Mouse (Mus musculus) gonadal fat pad, adult 2 months (tissue): Measurements from ENCODE around the gene Gm3127. TPM values are rescaled to one million over a fixed set of nuclear protein-coding genes. Genes with fewer than 3 reads are reported as not detected.
"Not testable (repeated sequence)": the region's sequence is repeated elsewhere in the genome, so short reads cannot be mapped to it uniquely, and the experiment has no call there.

ENCODE experiments used
- DNase-seq: peaks from one replicate; pipeline ENCODE4 v3.0.0-alpha.2; 2012; ENCODE audit warnings: low read depth
- polyA plus RNA-seq: library from polyadenylated mRNA; depleted of rRNA; stranded (reverse); fragments of >200 nt; gene quantifications from 2 replicates; pipeline ENCODE4 v1.2.3, GENCODE M21; 2012; rRNA removed

Gm3127 gene
- not detected in 2 replicates for polyA plus RNA-seq

GRCm38 (mm10) chr14:4164730-4165129 is at the start of gene Gm3127:
Gm3127 (plus strand) TSS chr14:4165030.
- DNase-seq = not testable (repeated sequence)

GRCm38 (mm10) chr14:4141646-4142045 is 23.2 kb upstream of the Gm3127 start:
- not testable (repeated sequence) for DNase-seq

DNA sequence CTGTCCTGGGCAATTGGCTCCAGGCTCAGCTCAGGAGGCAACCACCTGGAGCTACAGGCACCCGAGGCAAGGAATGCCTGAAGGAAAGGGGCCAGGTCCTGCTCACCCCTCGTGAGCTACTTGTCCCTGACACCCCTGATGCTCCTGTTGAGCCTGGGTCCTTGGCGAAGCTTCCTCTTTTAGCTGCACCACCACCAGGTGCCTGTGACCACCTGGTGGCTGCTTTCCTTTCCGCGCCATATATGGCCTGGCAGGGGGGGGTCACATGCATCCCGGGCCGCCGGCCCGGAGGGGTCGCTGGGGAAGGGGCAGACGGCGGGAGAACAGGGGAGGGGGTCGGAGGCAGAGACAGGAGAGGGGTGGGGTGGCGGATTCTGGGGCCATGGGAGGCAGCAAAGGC is 17.2 kb downstream of the Gm3127 start:
- DNase-seq = not testable (repeated sequence)

DNA sequence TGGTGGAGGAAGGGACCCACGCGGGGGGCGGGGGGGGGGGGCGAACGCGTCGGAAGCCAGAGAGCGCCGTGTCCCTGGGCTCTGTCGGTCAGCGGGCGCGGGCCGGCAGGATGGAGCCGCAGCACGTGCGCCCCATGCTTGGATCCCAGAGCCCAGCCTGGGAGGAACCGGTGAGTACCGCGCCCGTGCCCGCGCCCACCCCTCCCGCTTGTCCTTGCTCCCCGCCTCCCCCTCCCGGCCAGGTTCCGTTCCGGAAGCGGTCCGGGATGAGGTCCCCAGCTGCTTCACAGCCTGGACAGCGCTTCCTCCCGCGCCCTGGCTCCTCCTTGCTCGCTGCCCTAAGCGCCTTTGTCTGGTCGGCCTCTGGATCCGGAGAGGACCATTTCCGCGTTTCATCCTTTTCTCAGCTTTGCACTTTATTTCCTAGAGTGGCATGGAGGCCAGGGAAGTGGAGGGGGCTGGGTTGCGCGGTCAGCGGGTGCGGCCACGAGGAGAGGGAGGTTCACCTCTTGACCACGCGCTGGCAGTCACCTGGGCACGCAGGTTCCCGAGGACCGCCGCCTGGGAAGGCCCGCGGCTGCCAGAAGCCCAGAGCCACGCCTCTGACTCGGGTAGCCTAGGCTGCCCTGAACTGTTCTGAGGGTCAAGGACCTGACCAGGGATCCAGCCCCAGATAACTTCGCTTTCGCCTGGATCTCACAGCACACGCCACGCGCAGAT is 17.8 kb downstream of the Gm3127 start, which contains the start of gene Gm2974:
Gene Gm2974 (plus strand): TSS at position 86 of the 720 bp plus-strand sequence.
- DNase-seq = not testable (repeated sequence)

- not testable (repeated sequence) for DNase-seq
These were observed 18.5 kb downstream of the Gm3127 start for GRCm38 (mm10) chr14:4183375-4183774.

Other genes starting within 250 kb of the Gm3127 start
- gene Gm3029, start 233.3 kb upstream of the Gm3127 start, polyA plus RNA-seq = not detected in 2 replicates
- gene Gm3095, start 201.5 kb upstream of the Gm3127 start, polyA plus RNA-seq = 0.36 TPM in 1 of 2 replicates, not detected in the other
- gene Gm3099, start 166.6 kb upstream of the Gm3127 start, polyA plus RNA-seq = not detected in 2 replicates
- gene Gm5796, start 141.1 kb upstream of the Gm3127 start, polyA plus RNA-seq = 0.42 TPM in 2 replicates
- gene Gm3115, start 80.9 kb upstream of the Gm3127 start, polyA plus RNA-seq = not detected in 2 replicates
- 0.65 and 1.2 TPM in 2 replicates for gene Gm8108, start 54.5 kb upstream of the Gm3127 start, polyA plus RNA-seq
- gene Gm2974, start 17.5 kb downstream of the Gm3127 start, polyA plus RNA-seq = 1.0 and 1.1 TPM in 2 replicates
- not detected in 2 replicates for gene Gm3138, start 84.6 kb downstream of the Gm3127 start, polyA plus RNA-seq
- gene Gm3149, start 152.3 kb downstream of the Gm3127 start, polyA plus RNA-seq = 0.15 TPM in 1 of 2 replicates, not detected in the other
- not detected in 2 replicates for gene 2610042L04Rik, start 169.7 kb downstream of the Gm3127 start, polyA plus RNA-seq
- not detected in 2 replicates for gene Gm3159, start 232.5 kb downstream of the Gm3127 start, polyA plus RNA-seq